Mouse (Mus musculus) intestine, postnatal 0 days (tissue): Measurements from ENCODE around the gene Exd2. TPM values are rescaled to one million over a fixed set of nuclear protein-coding genes. Genes with fewer than 3 reads are reported as not detected.

Experiments
- ATAC-seq: fragments of 200-750 bp; cut with Nextera tagmentation; 2 replicates; pipeline ENCODE4 v1.8.0; 2017; ENCODE audit warnings: mild to moderate bottlenecking, moderate TSS enrichment, moderate library complexity
- H3K27ac ChIP-seq: fragments of 300-500 bp; sonication (generic); 2 replicates; pipeline ENCODE4 v1.5.1; 2014; ENCODE audit warnings: mild to moderate bottlenecking, low read depth, low read length, moderate library complexity
- H3K27me3 ChIP-seq: fragments of 300-500 bp; sonication (generic); replicated peaks from 2 replicates; pipeline ENCODE4 v1.6.1; 2014; ENCODE audit warnings: low read length, mixed read lengths; ENCODE audit not compliant: control insufficient read depth, insufficient read depth
- H3K36me3 ChIP-seq: fragments of 300-500 bp; sonication (generic); 2 replicates; pipeline ENCODE4 v1.6.1; 2014; ENCODE audit warnings: mild to moderate bottlenecking, moderate library complexity; ENCODE audit not compliant: control insufficient read depth, insufficient read depth
- H3K4me1 ChIP-seq: fragments of 300-500 bp; sonication (generic); replicated peaks from 2 replicates; pipeline ENCODE4 v1.6.1; 2014; ENCODE audit warnings: antibody characterized with exemption, low read length, mixed read lengths; ENCODE audit not compliant: control insufficient read depth, insufficient read depth
- H3K4me2 ChIP-seq: fragments of 300-500 bp; sonication (generic); replicated peaks from 2 replicates; pipeline ENCODE4 v1.6.1; 2014; ENCODE audit warnings: low read depth, mild to moderate bottlenecking, moderate library complexity
- H3K4me3 ChIP-seq: fragments of 300-500 bp; sonication (generic); 2 replicates; pipeline ENCODE4 v1.5.1; 2014; ENCODE audit warnings: low read depth, low read length
- H3K9ac ChIP-seq: fragments of 300-500 bp; sonication (generic); 2 replicates; pipeline ENCODE4 v1.6.1; 2014; ENCODE audit warnings: mild to moderate bottlenecking, low read depth, low read length
- H3K9me3 ChIP-seq: fragments of 300-500 bp; sonication (generic); 2 replicates; pipeline ENCODE4 v1.6.1; 2016; ENCODE audit warnings: mixed run types; ENCODE audit not compliant: control insufficient read depth
- CTCF ChIP-seq: sonication (generic); IDR thresholded peaks from 2 replicates; pipeline ENCODE4 v1.5.1; 2016; ENCODE audit warnings: low read depth, mild to moderate bottlenecking, control low read depth, antibody characterized with exemption, moderate library complexity
- WGBS: fragments of 180-500 bp; shearing (Covaris S2); extraction: QIAGEN DNeasy Blood & Tissue Kit; methylation state at CpG from one replicate; pipeline ENCODE4 v1.1.7; 2014; 5-methylcytosine and 5-hydroxymethylcytosine counted together
- polyA plus RNA-seq: library from polyadenylated mRNA; unstranded; fragments of >200 nt; fragmentation: Nextera tagmentation; extraction: Ambion mirVana; gene quantifications from 2 replicates; pipeline ENCODE4 v1.2.1, GENCODE M21; 2015

Exd2 gene
- 6.5 and 6.8 TPM in 2 replicates for polyA plus RNA-seq

DNA sequence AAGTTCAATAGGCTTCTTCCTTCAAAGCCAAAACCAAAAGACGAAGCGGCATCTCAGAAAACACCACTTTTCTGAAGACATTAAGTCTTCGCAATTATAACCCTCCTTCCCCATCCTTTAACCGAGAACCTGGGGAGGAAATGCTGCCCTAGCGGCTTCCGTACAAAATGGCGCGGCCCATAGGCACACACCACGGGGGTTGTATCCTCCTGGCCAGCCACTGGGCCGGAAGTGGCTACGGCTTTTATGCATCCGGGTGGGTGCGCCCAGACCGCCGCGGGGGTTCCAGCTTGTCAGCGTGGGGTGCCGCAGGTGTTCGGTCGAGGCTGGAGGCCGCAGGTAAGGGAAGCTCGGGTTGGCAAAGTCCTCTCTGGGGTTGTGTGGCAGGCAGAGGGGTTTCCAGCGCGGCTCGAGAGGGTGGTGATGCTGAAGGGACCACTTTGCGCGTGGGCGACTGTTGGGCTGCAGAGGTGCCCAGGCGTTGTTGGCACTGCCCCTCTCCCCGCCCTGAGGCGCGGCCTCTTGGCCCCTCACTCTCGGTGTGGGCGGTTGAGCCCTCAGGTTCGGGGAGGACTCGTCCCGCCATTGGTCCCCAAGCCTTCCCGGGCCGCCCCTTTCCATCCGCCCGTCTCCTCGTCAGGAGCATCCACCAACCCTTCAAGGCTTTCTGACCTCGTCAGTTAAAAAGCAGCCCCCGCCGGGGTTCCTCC, at the start of gene Exd2:
TSS of gene Exd2 (plus strand) at position 154 of the 710 bp plus-strand sequence.
- 0 out of 2 replicates have a peak, but pooled peaks have one; percentile 26 for TF ChIP-seq CTCF
- peak within 1 kb of the TSS; percentile 78 for H3K9ac ChIP-seq
- H3K4me3 ChIP-seq, result peak within 1 kb of the TSS; percentile 91
- H3K4me2 ChIP-seq, result peak within 1 kb of the TSS; percentile 90
- peak within 1 kb of the TSS; percentile 78 for H3K27ac ChIP-seq
- H3K9me3 ChIP-seq, result no peaks in the 10 kb centered on the region
- H3K4me1 ChIP-seq, result no peaks in the 10 kb centered on the region
- under 1% methylated on average over 45 of the region's 45 CpGs for WGBS
- H3K27me3 ChIP-seq, result no peaks in the 10 kb centered on the region
- ATAC-seq, result peak; percentile 97
- no peaks in the 10 kb centered on the region for H3K36me3 ChIP-seq

DNA sequence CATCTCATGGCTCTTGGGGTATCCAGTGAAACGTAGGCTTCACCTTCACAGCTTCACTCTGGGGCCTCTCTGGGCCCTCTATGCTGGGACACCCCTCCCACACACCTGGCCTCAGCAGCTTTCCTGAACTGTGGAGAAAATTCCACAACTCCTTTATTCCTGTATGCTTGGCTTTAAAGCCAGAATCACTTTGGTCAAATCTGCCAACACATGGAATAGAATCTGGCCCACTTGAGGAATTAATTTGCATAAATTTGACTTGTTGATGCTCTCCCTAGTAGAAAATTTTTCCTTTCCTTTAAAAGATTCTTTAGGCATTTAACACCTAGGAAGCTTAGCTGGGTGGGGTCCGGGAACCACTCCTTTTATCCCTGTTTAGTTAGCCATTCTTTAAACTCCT, 47.8 kb upstream of the Exd2 start:
- peaks cover 3% of the 10 kb centered on the region; the same call in 1 of the 2 replicates for H3K9me3 ChIP-seq
- no peak overlapping the region for H3K4me3 ChIP-seq
- no peaks in the 10 kb centered on the region for H3K27me3 ChIP-seq
- no peak overlapping the region for H3K27ac ChIP-seq
- H3K9ac ChIP-seq, result no peak overlapping the region
- peaks cover 26% of the 10 kb centered on the region; the same call in 1 of the 2 replicates for H3K36me3 ChIP-seq
- no peak overlapping the region for H3K4me2 ChIP-seq
- 90% methylated on average over 2 of the region's 2 CpGs for WGBS
- TF ChIP-seq CTCF, result no peak
- H3K4me1 ChIP-seq, result no peaks in the 10 kb centered on the region
- ATAC-seq, result no peak

DNA sequence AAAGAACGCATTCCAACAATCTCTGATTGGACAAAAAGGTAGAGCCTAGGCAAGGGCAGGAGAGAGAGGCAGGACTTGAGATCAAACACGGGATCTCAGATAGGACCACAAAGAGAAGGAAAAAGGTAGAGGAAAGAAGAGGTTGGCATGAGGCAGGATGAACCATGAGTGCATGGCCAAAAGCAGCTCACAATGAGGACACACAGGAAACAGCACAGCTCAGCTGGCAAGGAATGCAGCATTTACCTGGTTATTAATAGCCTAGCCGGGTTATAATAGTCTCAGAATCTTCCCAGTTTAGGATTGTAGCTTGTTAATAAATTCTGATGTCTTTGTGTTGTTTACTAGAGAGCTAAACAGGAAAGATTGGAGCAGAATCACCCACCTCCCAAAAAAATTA, 35.2 kb upstream of the Exd2 start:
- TF ChIP-seq CTCF, result no peak
- ATAC-seq, result no peak
- WGBS, result 84% methylated on average over 3 of the region's 3 CpGs

DNA sequence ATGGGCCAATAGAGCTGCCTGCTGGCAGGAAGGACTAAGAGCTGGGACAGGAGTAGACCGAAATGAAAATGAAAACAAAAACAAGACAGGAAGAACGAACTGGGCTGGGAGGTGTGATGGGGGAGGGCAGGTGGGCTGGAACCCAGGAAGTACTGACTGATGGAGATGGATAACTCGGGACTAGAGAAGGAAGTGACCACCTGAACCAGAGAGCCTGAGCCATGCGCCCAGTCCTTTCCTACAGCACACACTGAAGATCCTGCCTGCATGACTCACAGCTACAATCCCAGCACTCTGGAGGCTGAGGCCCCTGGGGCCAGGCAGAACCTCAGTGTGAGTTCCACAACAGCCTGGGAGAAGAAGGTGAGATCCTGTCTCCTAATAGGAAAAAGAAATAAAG, 29.6 kb upstream of the Exd2 start:
- Histone ChIP-seq H3K4me3 (no peak overlapping the region), H3K27me3 (no peaks in the 10 kb centered on the region), H3K4me2 (0 out of 2 replicates have a peak overlapping the region, but pooled peaks have one; percentile 4), H3K9ac (no peak overlapping the region), H3K4me1 (peaks cover 12% of the 10 kb centered on the region; the same call in 1 of the 2 replicates), H3K36me3 (peaks cover 9% of the 10 kb centered on the region; the same call in 1 of the 2 replicates), H3K9me3 (no peaks in the 10 kb centered on the region), H3K27ac (no peak overlapping the region)
- TF ChIP-seq CTCF, result no peak
- no peak for ATAC-seq
- WGBS, result 50% methylated on average over 4 of the region's 4 CpGs

More for the DNA sequence above, 35.2 kb upstream of the Exd2 start:
- Histone ChIP-seq H3K4me3 (no peak overlapping the region), H3K27me3 (no peaks in the 10 kb centered on the region), H3K36me3 (peaks cover 18% of the 10 kb centered on the region; the same call in 1 of the 2 replicates), H3K4me2 (no peak overlapping the region), H3K9me3 (no peaks in the 10 kb centered on the region), H3K27ac (no peak overlapping the region), H3K9ac (no peak overlapping the region), H3K4me1 (no peaks in the 10 kb centered on the region)

DNA sequence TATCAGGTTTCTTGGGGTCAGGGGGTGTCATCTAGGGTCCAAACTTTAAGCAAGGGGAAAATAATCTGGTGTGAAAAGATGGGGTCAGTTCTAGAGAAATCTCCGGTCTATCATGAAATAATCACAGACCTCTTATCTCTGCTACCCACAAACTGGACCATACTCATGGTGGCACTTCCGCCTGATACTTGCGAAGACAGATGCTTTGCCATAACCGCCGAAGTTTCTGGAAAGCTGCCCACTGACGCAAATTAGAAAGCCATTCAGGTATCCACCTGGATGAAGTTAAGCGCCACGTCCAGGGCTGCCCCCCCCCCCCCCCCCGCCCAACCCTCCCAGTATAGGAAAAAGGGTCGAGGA, 28.3 kb upstream of the Exd2 start:
- ATAC-seq, result 0 out of 2 replicates have a peak, but pooled peaks have one; percentile 0
- Histone ChIP-seq H3K4me1 (peaks cover 12% of the 10 kb centered on the region; the same call in 1 of the 2 replicates), H3K9ac (peak overlapping the region; percentile 91), H3K4me2 (peak overlapping the region; percentile 85), H3K36me3 (0 out of 2 replicates have a peak, but pooled peaks cover 4% of the 10 kb centered on the region), H3K9me3 (no peaks in the 10 kb centered on the region), H3K27me3 (no peaks in the 10 kb centered on the region), H3K27ac (peak overlapping the region; percentile 96), H3K4me3 (peak overlapping the region; percentile 96)
- 3% methylated on average over 6 of the region's 10 CpGs for WGBS
- no peak for TF ChIP-seq CTCF

DNA sequence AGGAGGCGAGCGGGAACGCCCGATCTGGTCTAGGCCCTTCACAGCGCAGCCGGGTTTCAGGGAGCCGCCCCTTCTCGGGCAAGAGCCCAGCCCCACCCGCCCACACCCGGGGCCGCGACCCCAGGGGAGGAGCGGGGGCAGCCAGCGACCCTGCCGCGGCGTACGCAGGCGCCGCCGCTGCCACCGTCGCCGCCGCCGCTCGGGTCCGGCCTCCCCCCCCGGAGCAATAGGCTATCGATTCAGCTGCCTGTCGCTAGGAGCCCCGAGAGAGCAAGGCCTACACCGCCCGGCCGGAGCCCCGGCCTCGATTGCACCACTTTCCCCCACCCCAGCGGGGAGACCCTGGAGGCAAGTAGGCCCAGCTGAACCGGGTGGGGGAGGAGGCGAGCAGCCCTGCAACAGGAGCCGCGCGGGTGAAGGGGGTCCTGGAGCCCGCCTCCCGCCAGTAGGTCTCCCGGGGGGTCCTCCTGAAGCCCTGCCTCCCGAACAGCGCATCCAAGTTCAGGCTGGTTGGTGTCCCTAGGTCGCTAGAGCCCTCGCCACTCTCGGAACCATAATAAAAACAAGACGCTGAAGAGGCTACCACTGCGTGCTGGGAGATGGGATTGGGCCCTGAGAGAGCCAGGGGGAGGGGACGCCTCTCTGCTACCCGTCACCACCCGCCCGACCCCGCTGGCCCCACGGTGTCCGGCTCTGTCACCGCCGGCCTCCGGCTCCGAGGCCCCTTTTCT, 27.8 kb upstream of the Exd2 start:
- peak; percentile 50 for TF ChIP-seq CTCF
- Histone ChIP-seq H3K9ac (peak overlapping the region; percentile 91), H3K27me3 (no peaks in the 10 kb centered on the region), H3K36me3 (0 out of 2 replicates have a peak, but pooled peaks cover 4% of the 10 kb centered on the region), H3K4me3 (peak overlapping the region; percentile 96), H3K9me3 (no peaks in the 10 kb centered on the region), H3K27ac (peak overlapping the region; percentile 96), H3K4me1 (peaks cover 12% of the 10 kb centered on the region; the same call in 1 of the 2 replicates), H3K4me2 (peak overlapping the region; percentile 85)
- peak; percentile 75 for ATAC-seq
- under 1% methylated on average over 51 of the region's 64 CpGs for WGBS
